Comparison of ENCODE assay signal across 11 mouse cellular contexts in genomic region chr4:81430105-81430504, GRCm38 (mm10). TPM values are rescaled to one million over a fixed set of nuclear protein-coding genes. Genes with fewer than 3 reads are reported as not detected.
DNase-seq lines count a peak whose midpoint lies in the region; ATAC-seq lines count a peak whose summit lies in the region.
"Had no signal": no experiment of that assay in that cellular context is flagged by ENCODE, and none has a peak within 500 bp of the region (broad histone marks: within the 10 kb centered on the region; RNA-seq: fewer than 3 reads in every experiment).

No protein-coding gene starts in this region.

- no peak overlapping the region for H3K27ac ChIP-seq in hindbrain, embryonic 16.5 days (ENCODE audit: low read depth, low read length)
- H3K27ac ChIP-seq in hindbrain, embryonic 11.5 days (ENCODE audit: low read depth, low read length): no peak overlapping the region
- H3K27ac ChIP-seq: liver, embryonic 12.5 days had no signal

- H3K27me3 ChIP-seq in hindbrain, embryonic 16.5 days (replicated peaks; ENCODE audit: control insufficient read depth, insufficient read depth, low read length): no peaks in the 10 kb centered on the region
- H3K27me3 ChIP-seq in hindbrain, embryonic 11.5 days (ENCODE audit: control insufficient read depth, insufficient read depth, low read length): no peaks in the 10 kb centered on the region
- H3K27me3 ChIP-seq: liver, embryonic 12.5 days had no signal

- no peak overlapping the region for H3K4me3 ChIP-seq in hindbrain, embryonic 16.5 days (ENCODE audit: low read length)
- no peak overlapping the region for H3K4me3 ChIP-seq in hindbrain, embryonic 11.5 days (ENCODE audit: low read depth, low read length)
- H3K4me3 ChIP-seq: liver, embryonic 12.5 days had no signal

- no peaks in the 10 kb centered on the region for H3K4me1 ChIP-seq in hindbrain, embryonic 16.5 days (ENCODE audit: control insufficient read depth, insufficient read depth, low read depth, low read length)
- no peaks in the 10 kb centered on the region for H3K4me1 ChIP-seq in hindbrain, embryonic 11.5 days (replicated peaks; ENCODE audit: control insufficient read depth, insufficient read depth, low read length)
- H3K4me1 ChIP-seq: liver, embryonic 12.5 days had no signal

- H3K36me3 ChIP-seq in hindbrain, embryonic 16.5 days (ENCODE audit: control insufficient read depth, insufficient read depth, low read length): no peaks in the 10 kb centered on the region
- no peaks in the 10 kb centered on the region for H3K36me3 ChIP-seq in hindbrain, embryonic 11.5 days (ENCODE audit: control insufficient read depth, insufficient read depth, low read length)
- H3K36me3 ChIP-seq: liver, embryonic 12.5 days had no signal

- 54% methylated on average over 3 of the region's 3 CpGs for WGBS in hindbrain, embryonic 16.5 days
- 71% methylated on average over 3 of the region's 3 CpGs for WGBS in hindbrain, embryonic 11.5 days

- no peak overlapping the region for H3K9ac ChIP-seq in hindbrain, embryonic 16.5 days (ENCODE audit: low read depth, low read length)
- H3K9ac ChIP-seq in hindbrain, embryonic 11.5 days (ENCODE audit: low read depth, low read length): no peak overlapping the region
- H3K9ac ChIP-seq: liver, embryonic 12.5 days had no signal

- no peaks in the 10 kb centered on the region for H3K9me3 ChIP-seq in hindbrain, embryonic 16.5 days (ENCODE audit: control insufficient read depth, low read length)
- H3K9me3 ChIP-seq in hindbrain, embryonic 11.5 days (ENCODE audit: control insufficient read depth, low read length): no peaks in the 10 kb centered on the region
- H3K9me3 ChIP-seq: liver, embryonic 12.5 days had no signal

- DNase-seq in adrenal gland, adult (ENCODE audit: inconsistent age in 2 of 2, low spot score in 1 of 2): peak; percentile 55 to 76
- no peak for DNase-seq in adrenal gland, postnatal 4 days (ENCODE audit: low spot score in 2 of 2)
- no peak for DNase-seq in hindbrain, embryonic 11.5 days (ENCODE audit: low spot score)
- DNase-seq in right cerebral cortex, postnatal 10 days (ENCODE audit: low spot score in 2 of 2): peak; percentile 24 to 30
- DNase-seq in right cerebral cortex, adult 2 months (ENCODE audit: low spot score in 2 of 2): no peak
- peak; percentile 64 for DNase-seq in skeletal muscle tissue, adult 2 months (ENCODE audit: low read depth, low spot score)
- DNase-seq: kidney, postnatal 10 days; retina, postnatal 1 day had no signal

- peak; percentile 72; the same call in 1 of the 2 replicates for ATAC-seq in hindbrain, embryonic 16.5 days
- ATAC-seq in hindbrain, embryonic 11.5 days (ENCODE audit: low FRiP score): no peak
- no peak for ATAC-seq in activated CD4-positive, CD25-positive, alpha-beta regulatory T cell, adult 4 months
- ATAC-seq: liver, embryonic 12.5 days had no signal

- H3K4me2 ChIP-seq in hindbrain, embryonic 16.5 days (ENCODE audit: low read length): no peak overlapping the region
- H3K4me2 ChIP-seq in hindbrain, embryonic 11.5 days (replicated peaks; ENCODE audit: low read depth, low read length): no peak overlapping the region
- H3K4me2 ChIP-seq: liver, embryonic 12.5 days had no signal

RNA-seq across cellular contexts. Expression of gene Mpdz, which starts 12.5 kb away (rescaled TPM):
- 100 to 1,000 TPM; 103 to 113 TPM for total RNA-seq in adrenal gland, postnatal 4 days (2021)
- polyA plus RNA-seq in hindbrain, embryonic 16.5 days (2015; fragmentation: Nextera tagmentation; extraction: Ambion mirVana): 11.7 and 13.7 TPM in 2 replicates
- 43.0 and 45.3 TPM in 2 replicates for polyA plus RNA-seq in hindbrain, embryonic 11.5 days (2014; fragmentation: Nextera tagmentation; extraction: Ambion mirVana)
- polyA plus RNA-seq in activated CD4-positive, CD25-positive, alpha-beta regulatory T cell, adult 4 months (2017; shearing (Covaris generic)): 1 to 10 TPM in 1 of 2 experiments, not detected in 1; 1.0 TPM

Comparison
In these comparisons a context has a peak if more than half of its experiments do, and no peak if none do; other contexts are left out.
1. DNase-seq: peak in adrenal gland, adult (2 of 2), right cerebral cortex, postnatal 10 days (2 of 2) and skeletal muscle tissue, adult 2 months (single experiment); none in adrenal gland, postnatal 4 days (0 of 2), hindbrain, embryonic 11.5 days (single experiment) and right cerebral cortex, adult 2 months (0 of 2).